Mouse (Mus musculus) G1E (cell line): ENCODE data around the gene Tmem132d. TPM values are rescaled to one million over a fixed set of nuclear protein-coding genes. Genes with fewer than 3 reads are reported as not detected.

Experiments used
- ATAC-seq: 2 replicates; pipeline ENCODE4 v1.8.0; 2016; ENCODE audit warnings: mild to moderate bottlenecking; ENCODE audit not compliant: insufficient number of reproducible peaks, poor library complexity, low FRiP score, severe bottlenecking; ENCODE audit errors: extremely low read depth
- DNase-seq: peaks from one replicate; pipeline ENCODE4 v3.0.0; 2012; ENCODE audit warnings: low spot score
- H3K27me3 ChIP-seq: 2 replicates; pipeline ENCODE4 v1.6.1; 2012; ENCODE audit warnings: mild to moderate bottlenecking, low read length, inconsistent platforms; ENCODE audit not compliant: insufficient read depth
- H3K36me3 ChIP-seq: replicated peaks from 2 replicates; pipeline ENCODE3; 2012; ENCODE audit warnings: mild to moderate bottlenecking, inconsistent platforms
- H3K4me1 ChIP-seq: 2 replicates; pipeline ENCODE4 v1.6.1; 2012; ENCODE audit warnings: low read depth, low read length, inconsistent platforms, mixed read lengths; ENCODE audit not compliant: insufficient read depth
- H3K4me3 ChIP-seq: 2 replicates; pipeline ENCODE4 v1.5.1; 2012; ENCODE audit warnings: low read depth, mild to moderate bottlenecking, inconsistent platforms, low read length, moderate library complexity, mixed read lengths
- H3K9me3 ChIP-seq: replicated peaks from 2 replicates; pipeline ENCODE4 v1.6.1; 2012; ENCODE audit warnings: inconsistent platforms
- CTCF ChIP-seq: IDR thresholded peaks from 2 replicates; pipeline ENCODE4 v1.5.1; 2012; ENCODE audit warnings: low read depth, low read length, inconsistent platforms, mixed read lengths
- GATA1 ChIP-seq: IDR thresholded peaks from 2 replicates; pipeline ENCODE4 v1.6.1; 2012; ENCODE audit warnings: borderline replicate concordance, low read length, inconsistent platforms, mixed read lengths
- GATA2 ChIP-seq: IDR thresholded peaks from 2 replicates; pipeline ENCODE4 v1.6.1; 2012; ENCODE audit warnings: low read depth, low read length, inconsistent platforms, borderline replicate concordance
- POLR2AphosphoS5 ChIP-seq: IDR thresholded peaks from 2 replicates; pipeline ENCODE4 v1.6.1; 2012; ENCODE audit warnings: low read depth, low read length, inconsistent platforms; ENCODE audit not compliant: insufficient replicate concordance
- TAL1 ChIP-seq: conservative IDR thresholded peaks from 2 replicates; pipeline ENCODE4 v1.6.1; 2012; ENCODE audit warnings: low read depth, low read length, inconsistent platforms, mixed read lengths
- polyA plus RNA-seq: library from polyadenylated mRNA; stranded (reverse); fragments of >175 nt; gene quantifications from 2 replicates; pipeline ENCODE4 v1.2.3, GENCODE M21; 2012
- total RNA-seq, 2 experiments: library from RNA; stranded (forward) in 1 of 2; stranded (reverse) in 1 of 2; fragments of 200-1000 nt in 1 of 2; fragments of >200 nt in 1 of 2; fragmentation: Nextera tagmentation in 1 of 2; gene quantifications; 2 replicates each; pipeline ENCODE4 v1.2.3; 2014 to 2017

Gene Tmem132d
- total and polyA plus RNA-seq, 3 experiments: 0.11 TPM; not detected in 2

- DNase-seq (no peak), ATAC-seq (no peak)
- H3K27me3 ChIP-seq: no peaks in the 10 kb centered on the region
- H3K9me3 ChIP-seq: peaks cover 76% of the 10 kb centered on the region
- H3K36me3 ChIP-seq: no peaks in the 10 kb centered on the region
- H3K4me3 ChIP-seq: no peak overlapping the region
- H3K4me1 ChIP-seq: no peaks in the 10 kb centered on the region
- no peak for TF ChIP-seq CTCF
- no peak for TF ChIP-seq GATA2
- TF ChIP-seq POLR2AphosphoS5: no peak
- TF ChIP-seq GATA1: no peak
- TF ChIP-seq TAL1: no peak
Observed at GRCm38 (mm10) chr5:127806850-127807249, 626.0 kb downstream of the Tmem132d start.

GRCm38 (mm10) chr5:127800907-127801306 is 632.0 kb downstream of the Tmem132d start:
- H3K4me1 ChIP-seq: no peaks in the 10 kb centered on the region
- no peaks in the 10 kb centered on the region for H3K36me3 ChIP-seq
- peaks cover 85% of the 10 kb centered on the region for H3K9me3 ChIP-seq
- ATAC-seq (no peak), DNase-seq (no peak)
- H3K4me3 ChIP-seq: no peak overlapping the region
- H3K27me3 ChIP-seq: no peaks in the 10 kb centered on the region
- no peak for TF ChIP-seq GATA1
- TF ChIP-seq POLR2AphosphoS5: no peak
- no peak for TF ChIP-seq CTCF
- TF ChIP-seq TAL1: no peak
- no peak for TF ChIP-seq GATA2

- peaks cover 76% of the 10 kb centered on the region for H3K9me3 ChIP-seq
- no peak overlapping the region for H3K4me3 ChIP-seq
- TF ChIP-seq GATA2 (no peak), CTCF (no peak), GATA1 (no peak), POLR2AphosphoS5 (no peak), TAL1 (no peak)
Observed at GRCm38 (mm10) chr5:127781221-127781620, 651.7 kb downstream of the Tmem132d start.

GRCm38 (mm10) chr5:127775749-127776148 is 657.1 kb downstream of the Tmem132d start:
- DNase-seq (no peak), ATAC-seq (no peak)
- TF ChIP-seq TAL1 (no peak), GATA1 (no peak), CTCF (no peak), GATA2 (no peak), POLR2AphosphoS5 (no peak)
- Histone ChIP-seq H3K9me3 (peaks cover 76% of the 10 kb centered on the region), H3K4me1 (no peaks in the 10 kb centered on the region), H3K36me3 (no peaks in the 10 kb centered on the region), H3K4me3 (no peak overlapping the region), H3K27me3 (no peaks in the 10 kb centered on the region)

More at GRCm38 (mm10) chr5:127781221-127781620, 651.7 kb downstream of the Tmem132d start:
- Histone ChIP-seq H3K27me3 (no peaks in the 10 kb centered on the region; the same call in 1 of the 2 replicates), H3K4me1 (no peaks in the 10 kb centered on the region), H3K36me3 (no peaks in the 10 kb centered on the region)
- DNase-seq (no peak), ATAC-seq (no peak)

GRCm38 (mm10) chr5:127758576-127758975 is 674.3 kb downstream of the Tmem132d start:
- Histone ChIP-seq H3K36me3 (no peaks in the 10 kb centered on the region), H3K9me3 (peaks cover 70% of the 10 kb centered on the region), H3K4me3 (no peak overlapping the region), H3K4me1 (no peaks in the 10 kb centered on the region), H3K27me3 (no peaks in the 10 kb centered on the region)
- TF ChIP-seq GATA1 (no peak), POLR2AphosphoS5 (no peak), GATA2 (no peak), TAL1 (no peak), CTCF (no peak)
- ATAC-seq (no peak), DNase-seq (no peak)

- no peaks in the 10 kb centered on the region for H3K27me3 ChIP-seq
- H3K36me3 ChIP-seq: no peaks in the 10 kb centered on the region
- peaks cover 80% of the 10 kb centered on the region for H3K9me3 ChIP-seq
- TF ChIP-seq GATA2 (no peak), TAL1 (no peak), GATA1 (no peak), CTCF (no peak), POLR2AphosphoS5 (no peak)
- no peak for DNase-seq
- no peak overlapping the region for H3K4me3 ChIP-seq
- no peaks in the 10 kb centered on the region for H3K4me1 ChIP-seq
- ATAC-seq: no peak
Observed at GRCm38 (mm10) chr5:127756671-127757423, 676.0 kb downstream of the Tmem132d start.

- no peak for DNase-seq
- ATAC-seq: no peak
- no peak for TF ChIP-seq GATA2
- peaks cover 82% of the 10 kb centered on the region for H3K9me3 ChIP-seq
- no peaks in the 10 kb centered on the region for H3K4me1 ChIP-seq
- no peak overlapping the region for H3K4me3 ChIP-seq
- H3K27me3 ChIP-seq: no peaks in the 10 kb centered on the region
- H3K36me3 ChIP-seq: no peaks in the 10 kb centered on the region
Observed at GRCm38 (mm10) chr5:127756011-127756410, 676.9 kb downstream of the Tmem132d start.
